ENCODE assay signal across 8 mouse cellular contexts in the genomic region with DNA sequence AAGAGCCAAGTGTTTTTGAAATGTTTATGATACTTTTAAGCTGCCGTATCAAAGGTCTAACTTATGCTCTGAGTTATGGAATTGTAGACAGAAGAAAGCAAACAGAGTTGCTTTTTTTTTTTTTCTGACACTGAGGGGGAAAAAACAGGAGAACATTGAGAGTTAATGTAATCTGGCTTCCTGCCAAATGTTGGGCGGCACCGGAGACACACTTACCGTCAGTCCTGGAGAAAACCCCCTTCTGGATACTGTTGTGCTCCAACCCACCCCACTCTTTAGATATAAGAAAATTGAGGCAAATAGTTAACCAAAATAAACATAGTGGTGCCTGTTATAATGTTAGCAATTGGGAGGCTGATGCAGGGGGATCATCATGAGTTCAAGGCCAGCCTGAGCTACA. TPM values are rescaled to one million over a fixed set of nuclear protein-coding genes. Genes with fewer than 3 reads are reported as not detected.
A peak's percentile ranks its signal among the peaks of the same experiment; 100 is the strongest.
DNase-seq lines count a peak whose midpoint lies in the region; ATAC-seq and TF ChIP-seq lines count a peak whose summit lies in the region.
"Had no signal": no experiment of that assay in that cellular context is flagged by ENCODE, and none has a peak within 500 bp of the region (broad histone marks: within the 10 kb centered on the region; RNA-seq: fewer than 3 reads in every experiment).

No protein-coding gene starts in this region.

- peak; percentile 37; the same call in 1 of the 2 replicates for ATAC-seq in heart, postnatal 0 days (ENCODE audit: insufficient read depth, low read depth)

- DNase-seq in 416B (ENCODE audit: low read depth) (peak; percentile 77), MEL (ENCODE audit: low read depth, low spot score) (peak; percentile 84), liver (peak; percentile 19)
- no peak for DNase-seq in heart, postnatal 0 days (ENCODE audit: low spot score)
- no peak for DNase-seq in left cerebral cortex, adult 8-10 months (ENCODE audit: low spot score in 2 of 2)
- DNase-seq in spleen, postnatal 10 days (ENCODE audit: low spot score in 2 of 2), result no peak
- no peak for DNase-seq in urinary bladder, postnatal 4 days (ENCODE audit: low spot score in 2 of 2)
- DNase-seq: thymus, adult 18-20 months had no signal

- TF ChIP-seq RAD21 in MEL (IDR thresholded peaks at IDR 0.05; ENCODE audit: low read depth, low read length), result no peak

- peak overlapping the region; percentile 60 to 64 for H3K4me3 ChIP-seq in MEL (ENCODE audit: control insufficient read depth in 1 of 2, insufficient read depth in 1 of 2, low read depth in 2 of 2, low read length in 2 of 2)
- no peak overlapping the region; the same call in 1 of the 2 replicates for H3K4me3 ChIP-seq in heart, postnatal 0 days (ENCODE audit: low read depth, low read length)

- TF ChIP-seq CTCF in MEL (IDR thresholded peaks at IDR 0.05 in 2 of 3, conservative IDR thresholded peaks at IDR 0.05 in 1 of 3; ENCODE audit: control insufficient read depth in 1 of 3, insufficient read depth in 1 of 3, low read depth in 2 of 3, low read length in 3 of 3, poor library complexity in 1 of 3, severe bottlenecking in 1 of 3), result no peak
- TF ChIP-seq CTCF in heart, postnatal 0 days (IDR thresholded peaks at IDR 0.05; ENCODE audit: low read depth), result no peak

- H3K9me3 ChIP-seq in MEL (replicated peaks; ENCODE audit: insufficient read depth, low read length), result no peaks in the 10 kb centered on the region
- 0 out of 2 replicates have a peak, but pooled peaks cover 5% of the 10 kb centered on the region for H3K9me3 ChIP-seq in heart, postnatal 0 days (replicated peaks; ENCODE audit: control insufficient read depth, low read length)

- peaks cover 6 to 21% of the 10 kb centered on the region in 2 experiments for H3K4me1 ChIP-seq in MEL (ENCODE audit: control insufficient read depth in 1 of 2, insufficient read depth in 2 of 2, low read length in 2 of 2)
- H3K4me1 ChIP-seq in heart, postnatal 0 days (ENCODE audit: control insufficient read depth, insufficient read depth), result peaks cover 19% of the 10 kb centered on the region

- H3K79me2 ChIP-seq in MEL (ENCODE audit: control insufficient read depth, insufficient read depth, low read length, poor library complexity), result no peaks in the 10 kb centered on the region

- peaks cover 0 to 22% of the 10 kb centered on the region in 2 experiments; a peak in 2 of 4 replicates for H3K36me3 ChIP-seq in MEL (ENCODE audit: control insufficient read depth in 1 of 2, insufficient read depth in 2 of 2, low read length in 2 of 2)
- no peaks in the 10 kb centered on the region for H3K36me3 ChIP-seq in heart, postnatal 0 days (replicated peaks; ENCODE audit: control insufficient read depth, insufficient read depth, low read length)

- TF ChIP-seq EP300 in MEL (IDR thresholded peaks at IDR 0.05; ENCODE audit: low read depth in 1 of 2, low read length in 2 of 2), result peak; percentile 13 to 42
- TF ChIP-seq EP300 in heart, postnatal 0 days (IDR thresholded peaks at IDR 0.05; ENCODE audit: low read depth), result no peak

- peak overlapping the region; percentile 73 for H3K9ac ChIP-seq in MEL (ENCODE audit: control insufficient read depth, low read depth, low read length, poor library complexity, severe bottlenecking)
- H3K9ac ChIP-seq in heart, postnatal 0 days (replicated peaks; ENCODE audit: low read depth, low read length), result 0 out of 2 replicates have a peak overlapping the region, but pooled peaks have one; percentile 22

- peak overlapping the region; percentile 48 for H3K4me2 ChIP-seq in heart, postnatal 0 days (ENCODE audit: low read depth, low read length)

- no peak for TF ChIP-seq POLR2A in MEL (IDR thresholded peaks at IDR 0.05; ENCODE audit: control insufficient read depth in 1 of 2, insufficient read depth in 1 of 2, low read depth in 1 of 2, low read length in 2 of 2, poor library complexity in 1 of 2)

- WGBS in heart, postnatal 0 days, result 20% methylated on average over 4 of the region's 4 CpGs

- peak overlapping the region; percentile 76 for H3K27ac ChIP-seq in MEL (ENCODE audit: control insufficient read depth, low read depth, low read length)
- peak overlapping the region; percentile 80 for H3K27ac ChIP-seq in heart, postnatal 0 days (ENCODE audit: low read depth)

- no peaks in the 10 kb centered on the region for H3K27me3 ChIP-seq in MEL (ENCODE audit: control insufficient read depth in 1 of 2, insufficient read depth in 2 of 2, low read length in 2 of 2)
- no peaks in the 10 kb centered on the region for H3K27me3 ChIP-seq in heart, postnatal 0 days (ENCODE audit: control insufficient read depth, insufficient read depth, low read length)

TF ChIP-seq in MEL, 35 proteins besides CTCF, POLR2A, EP300 and RAD21:
- TF ChIP-seq ZNF384 (IDR thresholded peaks at IDR 0.05; ENCODE audit: low read depth, low read length), result peak; percentile 84
- TF ChIP-seq HCFC1 (IDR thresholded peaks at IDR 0.05; ENCODE audit: low read depth, low read length), result 0 out of 2 replicates have a peak, but pooled peaks have one; percentile 20
- TF ChIP-seq MAX (IDR thresholded peaks at IDR 0.05; ENCODE audit: low read length), result no peak
- TF ChIP-seq MYB (IDR thresholded peaks at IDR 0.05; ENCODE audit: low read depth, low read length), result no peak
- TF ChIP-seq SIN3A (IDR thresholded peaks at IDR 0.05; ENCODE audit: low read length), result peak; percentile 83

RNA-seq across cellular contexts. Expression of a gene that starts 52.6 kb away (rescaled TPM):
- total RNA-seq in MEL (2012; rRNA removed), result 60.9 and 64.2 TPM in 2 replicates
- polyA plus RNA-seq in MEL (2012; ENCODE audit: insufficient read depth in 1 of 2, insufficient read length in 2 of 2, low read depth in 1 of 2, low replicate concordance in 2 of 2, missing spikeins in 1 of 2), result 100 to 1,000 TPM in 1 of 2 experiments, not detected in 1; 130 TPM
- 195 TPM in 2 replicates for total RNA-seq in heart, postnatal 0 days (2014; rRNA removed; ENCODE audit: low replicate concordance)
- polyA plus RNA-seq in heart, postnatal 0 days (2015; fragmentation: Nextera tagmentation; extraction: Ambion mirVana), result 282 and 284 TPM in 2 replicates
- 10 to 100 TPM; 56.1 to 59.2 (median 58.1) TPM for total RNA-seq in left cerebral cortex, adult 8-10 months (2022)

Comparison
In these comparisons a context has a peak if more than half of its experiments do, and no peak if none do; other contexts are left out.
1. DNase-seq: peak in 416B (single experiment), MEL (single experiment) and liver (single experiment); none in heart, postnatal 0 days (single experiment), left cerebral cortex, adult 8-10 months (0 of 2), spleen, postnatal 10 days (0 of 2) and urinary bladder, postnatal 4 days (0 of 2).